Mouse (Mus musculus) embryonic fibroblast, embryonic 13.5 days (primary cell): ENCODE data around the gene Nav2. TPM values are rescaled to one million over a fixed set of nuclear protein-coding genes. Genes with fewer than 3 reads are reported as not detected.

Experiments
- H3K27ac ChIP-seq: 2 replicates; pipeline ENCODE4 v1.5.1; 2012; ENCODE audit warnings: low read length, control low read depth, inconsistent platforms; ENCODE audit not compliant: insufficient read depth
- H3K4me1 ChIP-seq: 2 replicates; pipeline ENCODE4 v1.6.1; 2011; ENCODE audit warnings: low read length; ENCODE audit not compliant: control insufficient read depth, insufficient read depth
- H3K4me3 ChIP-seq: 2 replicates; pipeline ENCODE4 v1.5.1; 2011; ENCODE audit warnings: mild to moderate bottlenecking, control low read depth, low read length; ENCODE audit not compliant: insufficient read depth
- CTCF ChIP-seq: IDR thresholded peaks from 2 replicates; pipeline ENCODE4 v1.5.1; 2011; ENCODE audit warnings: mild to moderate bottlenecking, control low read depth, low read length, moderate library complexity, borderline replicate concordance; ENCODE audit not compliant: insufficient read depth
- POLR2A ChIP-seq: IDR thresholded peaks from 2 replicates; pipeline ENCODE4 v1.6.1; 2011; ENCODE audit warnings: low read depth, mild to moderate bottlenecking, control low read depth, low read length, moderate library complexity
- polyA plus RNA-seq: library from polyadenylated mRNA; stranded (reverse); fragments of >200 nt; gene quantifications from 2 replicates; pipeline ENCODE4 v1.2.4, GENCODE M21; 2011; ENCODE audit warnings: low read depth; ENCODE audit not compliant: missing spikeins, insufficient read length

Nav2 gene
- polyA plus RNA-seq, 1 experiment: 18.7 TPM

DNA sequence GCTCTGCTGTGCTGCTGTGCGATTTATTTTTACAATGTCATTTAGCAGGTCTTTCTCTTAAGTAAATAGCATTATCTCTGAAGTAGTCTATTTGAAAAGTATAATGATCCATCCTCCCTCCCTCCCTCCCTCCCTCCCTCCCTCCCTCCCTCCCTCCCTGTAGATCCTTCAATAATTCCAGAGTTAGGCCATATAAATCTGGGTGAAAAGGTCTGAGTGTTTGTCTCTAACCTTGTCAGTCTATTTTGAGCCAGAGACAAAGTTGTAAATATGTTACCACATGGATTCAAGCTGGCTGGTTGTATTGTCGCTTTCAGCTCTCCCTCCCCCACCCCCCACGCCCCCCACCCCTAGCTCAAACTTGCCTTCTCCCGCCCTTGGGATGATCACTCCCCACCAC lies 619.4 kb downstream of the Nav2 start:
- no peak overlapping the region for H3K27ac ChIP-seq
- peaks cover 2% of the 10 kb centered on the region for H3K4me1 ChIP-seq
- TF ChIP-seq CTCF (no peak), POLR2A (no peak)
- no peak overlapping the region for H3K4me3 ChIP-seq

DNA sequence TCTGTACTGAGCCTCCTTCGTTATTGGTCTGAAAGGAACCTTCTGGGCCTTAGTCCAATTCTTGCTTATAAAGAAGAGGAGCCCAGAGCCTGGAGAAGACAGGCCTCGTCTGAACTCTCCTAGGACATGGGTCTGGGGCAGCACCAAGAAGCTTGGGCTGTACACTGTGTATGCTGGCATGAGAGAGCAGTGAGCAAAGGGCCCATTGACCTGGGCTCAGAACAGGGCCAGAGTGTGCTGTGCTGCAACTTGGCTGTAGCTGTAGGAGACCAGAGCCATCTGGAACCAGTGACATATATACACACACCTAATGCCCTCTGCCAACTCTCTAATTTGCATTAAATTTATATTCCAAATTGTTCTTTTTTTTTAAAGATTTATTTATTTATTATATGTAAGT lies 621.0 kb downstream of the Nav2 start:
- Histone ChIP-seq H3K4me3 (no peak overlapping the region), H3K4me1 (no peaks in the 10 kb centered on the region), H3K27ac (no peak overlapping the region)
- TF ChIP-seq CTCF (no peak), POLR2A (no peak)

DNA sequence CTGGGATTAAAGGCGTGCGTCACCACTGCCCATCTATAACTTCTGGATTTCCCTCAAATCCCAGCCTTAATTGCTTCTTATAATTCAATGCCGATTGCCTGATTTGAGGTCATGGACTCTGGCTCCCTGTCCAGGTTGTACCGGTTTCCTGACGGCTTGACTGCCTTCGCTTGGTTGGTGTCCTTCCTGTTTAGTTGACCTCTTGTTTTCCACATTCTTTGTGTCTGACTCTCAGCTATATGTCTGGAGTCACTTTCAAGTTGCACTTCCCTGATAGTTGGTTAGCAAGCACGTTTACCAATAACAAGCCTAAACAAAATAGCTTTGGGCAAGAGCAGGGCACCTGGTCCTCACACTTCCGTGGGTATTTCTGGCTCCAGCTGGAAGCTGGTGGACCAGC lies 625.1 kb downstream of the Nav2 start:
- Histone ChIP-seq H3K4me1 (no peaks in the 10 kb centered on the region), H3K27ac (no peak overlapping the region), H3K4me3 (no peak overlapping the region)
- TF ChIP-seq POLR2A (no peak), CTCF (no peak)

DNA sequence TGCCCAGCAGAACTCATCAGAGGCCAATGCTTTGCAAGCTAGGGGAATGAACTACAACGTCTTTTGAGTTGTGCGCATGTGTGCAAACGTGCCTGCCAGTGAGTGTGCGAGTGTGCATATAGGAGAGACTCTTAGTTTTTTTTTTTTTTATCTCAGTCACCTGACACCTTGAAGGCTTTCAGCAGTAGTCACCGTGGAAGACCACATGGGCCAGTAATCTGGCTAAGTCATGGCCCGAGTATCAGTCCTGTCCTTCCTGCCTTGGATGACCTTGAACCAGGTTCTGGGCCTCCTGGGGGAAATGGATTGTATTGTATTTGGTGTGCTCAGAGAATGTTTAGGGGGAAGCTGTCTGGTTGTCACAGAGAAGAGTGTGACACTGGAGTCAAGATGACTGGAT lies 625.7 kb downstream of the Nav2 start:
- Histone ChIP-seq H3K4me3 (no peak overlapping the region), H3K4me1 (no peaks in the 10 kb centered on the region), H3K27ac (no peak overlapping the region)
- no peak for TF ChIP-seq POLR2A
- TF ChIP-seq CTCF: no peak

DNA sequence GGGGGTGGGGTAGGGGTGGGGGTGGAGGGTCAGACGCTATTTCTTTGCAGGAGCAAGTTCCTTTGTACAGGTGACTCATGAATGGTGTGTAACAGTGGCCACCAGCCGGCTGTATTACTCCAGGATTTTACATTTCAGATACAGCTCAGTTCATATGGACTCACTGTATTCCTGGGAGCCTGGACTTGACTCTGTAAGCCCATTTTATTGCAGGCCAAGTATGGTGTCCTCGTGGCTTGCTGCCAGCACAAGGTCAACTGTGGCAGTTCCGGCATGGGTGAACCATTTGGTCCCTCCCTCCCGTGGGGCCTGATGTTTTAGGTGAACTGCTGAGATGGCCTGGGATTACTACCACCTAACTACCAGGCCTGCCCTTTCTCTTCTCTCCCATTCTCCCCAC lies 629.8 kb downstream of the Nav2 start:
- no peak overlapping the region for H3K4me3 ChIP-seq
- no peak overlapping the region for H3K27ac ChIP-seq
- H3K4me1 ChIP-seq: no peaks in the 10 kb centered on the region
- TF ChIP-seq CTCF: no peak

DNA sequence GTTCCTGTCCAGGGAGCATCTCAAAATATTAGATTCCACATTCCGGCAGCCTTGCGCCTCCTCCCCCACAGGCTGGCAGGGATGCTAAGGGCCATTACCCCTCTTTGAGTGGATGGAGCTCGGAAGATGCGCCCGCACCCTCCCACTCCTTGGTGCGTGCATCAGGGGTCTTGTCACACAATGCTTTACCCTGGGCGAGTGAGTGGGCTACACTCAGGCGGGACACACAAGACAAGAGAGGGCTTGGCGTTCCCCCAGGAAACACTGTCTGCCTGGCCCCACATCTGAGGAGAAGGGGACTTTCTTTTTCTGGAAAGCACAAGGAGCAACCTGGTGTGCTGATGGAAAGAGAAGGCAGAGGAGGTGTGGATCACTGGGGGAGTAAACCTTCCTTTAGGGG lies 631.7 kb downstream of the Nav2 start:
- Histone ChIP-seq H3K4me1 (no peaks in the 10 kb centered on the region), H3K27ac (no peak overlapping the region), H3K4me3 (no peak overlapping the region)
- no peak for TF ChIP-seq CTCF

DNA sequence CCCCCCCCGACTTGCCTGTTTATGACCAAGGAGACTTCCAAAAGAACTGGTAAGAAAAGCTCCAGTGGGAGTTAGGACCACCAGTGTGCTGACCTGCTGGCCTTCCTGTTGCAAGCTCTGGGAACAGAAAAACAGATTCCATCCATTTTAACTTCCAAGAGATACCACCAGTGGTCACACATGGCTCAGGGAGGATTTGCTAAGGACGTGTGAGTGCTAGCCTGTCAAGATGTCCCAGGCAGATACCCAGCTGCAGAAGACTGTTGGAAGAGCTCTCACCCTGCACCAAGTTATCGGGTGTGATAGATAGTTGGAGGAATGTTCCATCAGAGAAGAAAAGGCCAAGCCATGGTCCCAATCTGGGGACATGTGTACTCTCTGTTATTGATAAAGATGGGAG lies 633.6 kb downstream of the Nav2 start:
- no peak overlapping the region for H3K27ac ChIP-seq
- TF ChIP-seq CTCF (no peak), POLR2A (no peak)

DNA sequence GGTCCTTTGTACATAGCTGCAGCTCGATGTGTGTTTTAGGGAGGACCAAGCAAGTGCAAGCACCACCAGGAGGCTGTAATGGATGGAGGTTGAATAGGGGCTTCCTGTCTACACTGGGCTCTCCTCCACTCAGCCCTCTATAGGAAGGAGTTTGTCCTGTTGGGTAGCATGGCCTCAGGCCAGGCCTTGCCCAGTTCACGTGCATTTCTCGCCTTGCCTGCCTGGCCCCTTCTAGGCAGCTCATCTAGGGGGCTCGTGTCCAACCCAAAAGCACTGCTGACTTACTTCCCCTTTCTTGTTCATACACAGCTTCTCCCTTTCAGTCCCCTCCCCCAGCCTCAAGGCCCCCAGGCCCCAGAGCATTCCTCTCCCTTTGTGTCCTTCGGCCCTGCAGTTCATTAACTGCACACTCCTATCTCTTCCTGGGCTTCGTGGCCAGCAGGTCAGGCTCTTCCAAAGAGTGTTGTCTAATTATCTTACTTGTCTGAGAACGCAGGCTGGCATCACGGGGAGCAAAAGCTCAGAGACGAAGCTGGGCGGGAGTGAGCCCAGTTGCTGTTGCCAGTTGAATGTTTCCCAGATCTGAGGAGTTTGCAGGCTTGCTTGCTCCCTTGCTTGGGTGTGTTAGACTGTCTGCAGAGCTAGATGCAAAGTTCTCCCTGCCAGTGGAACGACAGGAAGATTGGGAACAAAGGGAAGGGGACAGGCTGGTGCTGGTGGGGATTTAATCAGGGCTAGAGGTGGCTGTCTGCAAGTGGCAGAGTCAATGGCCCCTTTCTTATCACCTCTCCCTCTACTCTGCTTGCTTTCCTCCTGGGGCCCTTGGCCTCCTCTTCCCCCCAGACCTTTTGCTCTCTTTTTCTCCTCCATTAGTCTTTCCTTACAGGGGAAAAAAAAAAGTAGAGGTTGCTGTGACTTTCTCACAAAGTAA lies 636.5 kb downstream of the Nav2 start:
- TF ChIP-seq POLR2A (no peak), CTCF (no peak)
- Histone ChIP-seq H3K4me3 (no peak overlapping the region), H3K4me1 (no peaks in the 10 kb centered on the region), H3K27ac (no peak overlapping the region)

More for the DNA sequence above, 633.6 kb downstream of the Nav2 start:
- Histone ChIP-seq H3K4me3 (no peak overlapping the region), H3K4me1 (no peaks in the 10 kb centered on the region)

DNA sequence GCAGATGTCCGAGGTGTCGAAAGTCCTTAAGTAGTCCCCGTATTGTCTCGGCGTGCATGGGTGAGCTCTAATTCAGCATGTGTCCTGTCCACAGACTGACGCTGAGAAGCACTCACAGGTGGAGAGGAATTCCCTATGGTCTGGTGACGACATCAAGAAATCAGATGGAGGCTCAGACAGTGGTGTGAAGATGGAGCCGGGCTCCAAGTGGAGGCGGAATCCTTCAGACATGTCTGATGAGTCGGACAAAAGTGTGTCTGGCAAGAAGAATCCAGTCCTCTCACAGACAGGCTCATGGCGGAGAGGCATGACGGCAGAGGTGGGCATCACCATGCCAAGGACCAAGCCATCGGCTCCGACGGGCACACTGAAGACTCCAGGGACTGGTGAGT lies 637.2 kb downstream of the Nav2 start:
- Histone ChIP-seq H3K27ac (no peak overlapping the region), H3K4me1 (peaks cover 3% of the 10 kb centered on the region; the same call in 1 of the 2 replicates), H3K4me3 (no peak overlapping the region)
- TF ChIP-seq CTCF: no peak

DNA sequence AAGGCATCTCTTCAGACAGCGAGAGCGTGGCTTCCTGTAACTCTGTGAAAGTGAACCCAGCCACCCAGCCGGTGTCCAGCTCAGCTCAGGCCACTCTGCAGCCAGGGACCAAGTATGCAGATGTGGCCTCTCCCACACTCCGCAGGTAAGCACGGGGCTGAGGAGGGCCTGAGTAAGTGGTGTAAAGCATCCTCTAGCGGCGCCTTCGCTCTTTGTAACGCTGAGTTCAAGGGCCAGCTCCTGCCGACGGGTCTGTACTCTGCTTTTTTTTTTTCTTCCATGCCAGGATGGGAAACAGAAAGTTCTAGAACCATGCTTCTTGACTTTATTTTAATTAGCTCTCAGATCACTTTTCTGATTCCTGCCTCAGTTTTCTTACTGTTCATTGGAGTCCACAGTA lies 639.9 kb downstream of the Nav2 start:
- TF ChIP-seq POLR2A (no peak), CTCF (no peak)
- Histone ChIP-seq H3K4me3 (no peak overlapping the region), H3K27ac (no peak overlapping the region), H3K4me1 (peaks cover 9% of the 10 kb centered on the region; the same call in 1 of the 2 replicates)
